Mouse (Mus musculus): ENCODE measurements around the gene 5730596B20Rik.

5730596B20Rik gene

DNA sequence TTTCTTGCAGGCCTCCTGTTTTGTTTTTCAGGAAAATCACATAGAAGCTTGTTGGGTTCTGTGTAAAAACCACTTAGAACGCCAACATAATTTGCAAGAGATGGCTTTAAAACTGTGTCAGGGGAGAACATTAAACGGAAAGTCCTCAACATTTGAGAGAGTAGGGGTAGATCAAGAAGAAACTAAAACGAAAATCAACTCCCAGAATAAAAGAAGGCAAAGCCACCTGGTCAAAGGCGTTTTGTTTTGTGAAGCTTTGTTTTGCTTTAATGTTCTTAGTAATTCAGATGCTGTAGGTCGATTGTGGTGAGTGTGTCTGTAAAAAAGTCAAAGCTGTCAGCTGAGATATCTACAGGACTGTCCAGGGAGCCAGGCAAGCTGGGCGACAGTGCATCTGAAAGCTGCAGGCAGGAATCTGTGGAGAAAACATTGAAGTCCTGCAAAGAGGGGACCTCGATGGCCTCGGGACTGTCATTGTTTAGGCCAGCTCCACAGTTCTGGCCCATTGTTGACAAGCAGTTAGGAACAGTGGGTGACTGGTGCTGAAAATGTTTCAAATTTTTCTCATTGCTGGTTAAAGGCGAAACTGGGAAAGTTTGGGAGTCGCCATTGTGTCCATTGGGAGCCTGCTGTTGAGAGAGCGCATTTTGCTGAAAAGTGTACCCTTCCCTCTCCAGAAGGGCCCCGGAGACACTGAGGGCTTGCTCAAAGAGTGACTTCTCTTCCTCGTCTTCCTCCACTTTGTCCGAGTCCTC lies 14.5 kb upstream of the 5730596B20Rik start:
- no peak for DNase-seq (ENCODE audit: low spot score in 2 of 2)

DNA sequence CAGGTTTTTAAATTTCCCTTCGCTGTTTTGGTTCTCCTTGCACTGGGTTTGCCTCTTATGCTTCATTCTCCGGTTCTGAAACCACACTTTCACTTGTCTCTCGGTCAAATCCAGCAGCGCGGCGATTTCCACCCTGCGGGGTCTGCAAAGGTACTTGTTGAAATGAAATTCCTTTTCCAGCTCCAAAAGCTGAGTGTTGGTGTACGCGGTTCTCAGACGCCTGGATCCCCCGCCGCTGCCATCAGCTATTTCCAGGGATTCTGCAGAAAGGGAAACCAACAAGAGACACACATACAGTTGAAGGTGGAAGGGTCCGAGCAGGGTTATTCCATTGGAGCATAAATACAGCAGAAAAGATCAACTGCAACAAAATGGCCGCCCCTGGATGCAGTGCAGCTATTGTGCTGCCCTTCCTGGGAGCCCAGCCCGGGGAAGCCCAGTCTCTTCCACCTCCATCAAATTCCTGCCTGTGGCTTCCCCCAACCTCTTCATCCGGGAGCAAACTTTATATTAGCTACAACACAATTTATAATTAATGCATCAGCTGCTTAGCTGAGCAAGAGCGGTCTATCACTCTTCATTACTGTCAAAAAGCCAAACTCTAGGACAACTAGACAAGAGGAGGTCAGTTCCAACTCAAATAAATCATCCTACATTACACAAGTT lies 13.8 kb upstream of the 5730596B20Rik start:
- no peak for DNase-seq (ENCODE audit: low spot score in 2 of 2)

- peak in 1 of 2 experiments; percentile 59 for DNase-seq (ENCODE audit: low spot score in 2 of 2)
Observed at GRCm38 (mm10) chr6:52164051-52164625, 13.2 kb upstream of the 5730596B20Rik start.

GRCm38 (mm10) chr6:52164626-52165440 lies 12.5 kb upstream of the 5730596B20Rik start, which contains the start of gene Hoxa2:
Hoxa2 (minus strand) TSS chr6:52164831.
- peak in 1 of 2 experiments; percentile 61 for DNase-seq (ENCODE audit: low spot score in 2 of 2)

DNA sequence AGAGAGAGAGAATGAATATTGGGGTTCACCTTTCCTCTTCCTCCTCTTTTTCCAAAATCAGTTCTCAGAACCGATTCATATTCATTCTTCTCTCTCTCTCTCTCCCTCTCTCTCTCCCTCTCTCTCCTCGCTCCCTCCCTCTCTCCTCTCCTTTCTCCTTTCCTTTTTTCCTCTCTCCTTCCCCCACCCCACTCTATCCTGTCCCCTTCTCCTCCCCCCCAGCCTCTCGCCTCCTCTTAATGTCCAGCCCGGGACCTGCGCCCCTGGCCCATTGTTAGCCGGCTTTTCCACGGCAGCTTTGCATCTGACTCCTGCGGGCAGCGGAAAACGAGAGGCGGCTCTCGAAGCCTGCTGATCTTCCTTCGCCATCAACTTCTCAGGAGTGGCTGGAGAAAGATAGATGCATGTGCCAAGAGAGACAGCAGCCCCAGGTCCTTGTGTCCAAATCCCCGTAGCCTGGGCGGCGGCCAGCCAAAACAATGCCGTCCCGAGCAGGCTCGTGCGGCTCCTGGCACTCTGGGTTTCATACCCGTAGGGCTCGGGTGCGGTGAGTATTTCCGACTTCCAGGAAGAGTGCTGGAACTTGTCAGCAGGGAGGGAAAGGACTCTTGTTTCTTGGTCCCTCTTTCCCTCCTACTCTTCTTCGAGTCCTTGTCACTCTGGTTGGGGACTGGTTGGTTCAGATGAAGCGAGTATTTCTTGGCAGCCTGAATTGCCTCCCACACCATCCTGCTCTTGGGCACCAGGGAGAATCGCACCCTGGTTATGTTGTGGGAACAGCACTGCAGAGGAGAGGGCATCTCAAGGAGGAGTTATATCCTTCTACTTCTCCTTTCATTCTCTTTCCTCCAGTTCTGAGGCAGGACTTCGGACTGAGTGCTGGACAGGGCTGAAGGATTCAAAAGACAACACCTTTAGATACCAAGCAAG lies 11.6 kb upstream of the 5730596B20Rik start:
- DNase-seq (ENCODE audit: low spot score in 2 of 2), result peak in 1 of 2 experiments; percentile 56

GRCm38 (mm10) chr6:52166431-52167077 lies 10.7 kb upstream of the 5730596B20Rik start:
- peak in 1 of 2 experiments; percentile 35 for DNase-seq (ENCODE audit: low spot score in 2 of 2)

- DNase-seq (ENCODE audit: low spot score in 2 of 2), result no peak
Observed at GRCm38 (mm10) chr6:52167176-52167575, 10.1 kb upstream of the 5730596B20Rik start.

- DNase-seq (ENCODE audit: low spot score in 2 of 2), result peak in 1 of 2 experiments; percentile 47
Observed at GRCm38 (mm10) chr6:52167736-52168161, 9.5 kb upstream of the 5730596B20Rik start.

DNA sequence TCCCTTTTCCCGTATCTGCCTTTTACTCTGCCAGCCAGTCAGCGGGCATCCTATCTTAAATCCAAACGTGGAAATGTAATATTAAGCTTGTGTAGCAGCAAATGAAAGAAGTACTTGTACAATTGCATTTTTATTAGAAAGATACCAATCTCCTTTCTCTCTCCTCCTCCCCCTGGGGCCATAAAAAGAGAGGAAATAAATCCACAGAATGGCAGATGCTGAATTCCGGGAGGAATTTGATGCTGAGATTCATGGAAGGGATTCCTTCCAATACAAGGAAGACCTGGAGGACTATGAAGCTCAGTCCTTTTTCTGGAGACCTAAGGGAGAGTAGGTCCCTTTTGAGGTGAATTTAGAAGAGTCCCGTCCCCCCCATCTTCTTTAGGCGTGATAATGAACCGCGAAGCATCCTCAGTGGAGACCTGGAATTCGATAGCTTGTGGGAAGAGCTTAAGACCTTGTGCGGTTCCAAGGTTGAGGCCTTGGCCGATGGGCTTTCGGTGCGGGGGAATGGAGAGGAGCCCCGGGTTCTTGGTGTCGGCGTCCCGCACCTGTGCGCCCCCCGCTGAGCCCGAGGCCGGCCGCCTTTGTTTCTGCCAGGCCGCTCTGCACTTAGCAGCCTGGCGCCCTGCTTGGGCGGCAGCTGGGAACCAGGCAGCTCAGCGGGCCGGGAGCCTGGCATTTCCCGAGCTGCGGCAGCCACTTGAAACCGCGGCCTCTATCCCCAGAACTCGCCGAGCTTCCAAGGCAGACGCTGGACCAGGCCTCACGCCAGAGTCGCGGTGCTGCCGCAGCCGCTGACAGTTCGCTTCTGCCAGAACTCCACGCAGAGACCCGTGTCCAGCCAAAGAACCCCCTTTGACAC lies 8.9 kb upstream of the 5730596B20Rik start:
- DNase-seq (ENCODE audit: low spot score in 2 of 2), result peak in 1 of 2 experiments; percentile 57

- DNase-seq (ENCODE audit: low spot score in 2 of 2), result peak in 1 of 2 experiments; percentile 56
Observed at GRCm38 (mm10) chr6:52169499-52170165, 7.7 kb upstream of the 5730596B20Rik start.

- peak in 1 of 2 experiments; percentile 61 for DNase-seq (ENCODE audit: low spot score in 2 of 2)
Observed at GRCm38 (mm10) chr6:52170166-52170897, 7.0 kb upstream of the 5730596B20Rik start.

DNA sequence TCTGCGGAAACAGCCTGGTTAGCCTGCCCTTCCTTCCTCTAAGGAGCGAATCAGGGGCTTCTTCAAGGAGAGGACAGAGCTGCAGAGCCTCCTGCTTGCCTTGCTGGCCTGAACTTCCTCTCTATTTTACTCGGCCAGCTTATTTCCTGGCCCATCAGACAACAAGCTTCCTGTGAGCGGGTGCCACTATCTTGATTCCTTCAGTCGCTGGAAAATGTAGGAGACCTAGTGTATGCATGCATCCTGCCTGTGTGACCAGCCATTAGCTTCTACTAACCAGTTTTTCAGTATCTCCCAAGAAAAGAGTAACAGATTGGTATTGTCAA lies 6.4 kb upstream of the 5730596B20Rik start:
- DNase-seq (ENCODE audit: low spot score in 2 of 2), result no peak

DNA sequence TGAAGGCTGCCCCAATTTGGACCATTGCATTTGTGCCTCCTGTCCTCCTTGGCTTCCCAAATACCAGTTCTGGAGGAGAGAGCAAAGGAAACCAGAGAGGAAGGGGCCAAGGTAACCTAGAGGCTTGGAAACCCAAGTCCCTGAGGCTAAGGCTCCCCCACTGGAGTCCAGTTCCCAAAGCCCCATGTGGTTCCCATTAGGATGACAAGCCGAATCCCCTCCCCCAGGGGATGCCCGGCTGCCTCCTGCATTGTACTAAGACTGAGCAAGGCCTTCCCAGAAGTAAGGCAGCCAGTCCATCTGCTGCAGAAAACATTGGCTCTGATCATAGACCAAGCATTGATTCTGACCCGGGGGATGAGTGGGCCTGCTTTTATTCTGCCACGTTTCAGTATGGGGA lies 6.0 kb upstream of the 5730596B20Rik start:
- no peak for DNase-seq (ENCODE audit: low spot score in 2 of 2)

- DNase-seq (ENCODE audit: low spot score in 2 of 2), result no peak
Observed at GRCm38 (mm10) chr6:52171938-52172337, 5.4 kb upstream of the 5730596B20Rik start.

GRCm38 (mm10) chr6:52172501-52172900 lies 4.8 kb upstream of the 5730596B20Rik start:
- DNase-seq (ENCODE audit: low spot score in 2 of 2), result no peak

DNA sequence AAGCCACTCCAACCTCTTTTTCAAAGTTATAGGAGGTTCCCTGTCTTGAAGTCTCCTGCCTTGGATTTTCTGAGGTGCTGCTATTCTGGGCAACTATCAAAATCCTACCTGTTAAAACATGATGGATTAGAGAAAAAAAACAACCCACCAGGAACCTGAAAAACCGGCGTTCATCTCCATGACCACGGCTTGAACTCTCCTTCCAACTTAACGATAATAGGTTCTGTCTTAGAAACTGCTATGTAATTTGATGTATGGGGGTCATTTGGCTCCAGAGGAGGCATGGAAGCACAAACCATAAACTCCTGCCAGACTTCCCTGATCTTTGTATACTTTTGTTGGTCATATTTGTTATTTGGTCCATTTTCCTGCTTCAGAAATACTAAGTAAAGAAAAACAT lies 3.6 kb upstream of the 5730596B20Rik start:
- DNase-seq (ENCODE audit: low spot score in 2 of 2), result no peak

DNA sequence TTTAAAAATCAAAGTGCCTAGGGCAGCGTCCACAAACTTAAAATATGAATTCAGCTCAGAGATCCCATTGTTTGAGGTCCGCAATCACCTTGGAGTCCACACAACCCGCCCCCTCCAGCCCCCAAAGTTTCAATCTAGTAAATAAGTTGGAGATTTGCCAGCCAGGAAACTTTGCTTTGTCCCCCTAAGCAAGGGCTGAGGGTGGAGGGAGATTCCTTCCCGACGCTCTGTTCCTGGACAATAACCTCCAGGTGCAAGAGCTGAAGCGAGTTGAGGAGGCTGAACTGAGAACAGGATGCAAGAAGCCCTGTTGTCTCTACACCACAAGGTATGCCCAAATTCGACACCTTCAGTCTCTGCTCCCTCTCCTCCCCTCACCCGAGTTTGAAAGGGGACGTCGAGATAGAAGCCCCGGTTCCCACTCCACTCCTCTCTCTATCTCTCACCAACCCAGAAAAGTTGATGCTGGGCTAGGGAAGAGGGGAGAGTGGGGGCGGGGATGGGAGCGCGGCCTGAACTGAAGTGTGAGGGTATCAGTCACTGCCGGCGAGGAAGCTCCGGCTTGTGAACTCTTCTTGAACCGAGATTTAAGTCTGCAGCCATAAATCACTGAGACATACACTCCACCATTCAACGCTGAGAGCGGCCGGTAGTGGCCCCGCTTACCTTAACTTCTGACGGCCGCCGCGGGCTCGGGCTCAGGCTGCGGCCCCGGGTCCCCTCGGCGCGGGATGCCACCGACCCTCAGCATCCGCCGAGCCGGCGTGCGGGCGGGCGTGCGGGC lies 2.1 kb upstream of the 5730596B20Rik start:
- DNase-seq (ENCODE audit: low spot score in 2 of 2), result no peak

Data from spleen, postnatal 4 days (tissue).